Mouse (Mus musculus): ENCODE data around the gene Slc39a11.

The Slc39a11 gene

DNA sequence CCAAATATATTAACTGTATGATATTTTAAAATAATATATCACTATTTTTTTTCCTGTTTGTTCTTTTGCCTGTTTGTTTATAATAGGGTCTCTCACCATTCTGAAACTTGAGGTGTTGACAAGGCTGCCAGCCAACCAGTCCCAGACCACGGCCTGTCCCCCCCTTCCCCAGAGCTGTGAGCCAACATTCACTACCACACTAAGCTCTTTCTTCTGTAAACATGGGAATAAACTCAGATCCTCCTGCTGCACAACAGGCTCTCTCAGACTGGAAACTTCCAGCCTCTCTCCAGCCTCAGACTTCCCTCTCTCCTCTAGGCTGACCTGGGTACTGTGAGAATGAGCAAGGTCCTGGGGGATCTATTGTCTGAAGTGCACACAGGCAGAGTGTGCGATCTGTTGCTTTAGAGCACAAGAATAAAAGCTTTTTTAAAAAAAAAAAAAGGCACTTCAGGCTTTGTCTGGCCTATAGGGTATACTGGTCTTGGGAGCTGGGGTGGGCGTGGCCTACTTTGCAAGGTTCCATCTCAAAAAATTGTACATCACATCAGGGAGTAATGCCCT, 322.3 kb downstream of the Slc39a11 start:
- DNase-seq: no peak

DNA sequence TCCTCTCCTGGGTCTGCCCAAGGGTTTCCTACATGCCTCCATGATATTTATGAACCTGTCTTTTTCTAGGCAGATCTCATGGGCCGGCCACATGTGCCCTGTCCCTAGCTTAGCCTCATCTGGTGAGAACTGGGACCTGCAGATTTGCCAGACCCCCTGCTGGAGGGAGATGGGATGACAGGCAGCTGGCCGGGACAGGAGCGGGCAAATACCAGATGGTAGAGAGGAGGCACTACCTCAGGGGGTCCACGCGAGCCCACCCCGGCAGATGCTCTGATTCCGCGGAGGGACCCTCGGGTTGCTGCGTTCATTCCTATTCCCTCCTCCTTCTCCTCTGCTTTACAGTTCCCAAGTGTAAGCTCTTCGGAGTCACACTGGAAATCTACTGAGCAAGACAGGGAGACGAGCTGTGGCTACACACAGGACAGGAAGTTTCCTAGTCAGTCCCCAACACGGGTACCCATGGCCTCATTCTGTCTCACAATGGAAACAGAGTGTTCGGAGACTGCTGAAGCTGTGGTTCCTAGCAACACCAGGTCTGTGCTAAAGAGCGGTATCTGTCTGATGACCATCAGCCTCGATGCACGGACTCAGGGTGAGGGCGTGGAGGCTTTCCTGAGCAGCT, 323.4 kb downstream of the Slc39a11 start:
- peak; percentile 75 for DNase-seq

DNA sequence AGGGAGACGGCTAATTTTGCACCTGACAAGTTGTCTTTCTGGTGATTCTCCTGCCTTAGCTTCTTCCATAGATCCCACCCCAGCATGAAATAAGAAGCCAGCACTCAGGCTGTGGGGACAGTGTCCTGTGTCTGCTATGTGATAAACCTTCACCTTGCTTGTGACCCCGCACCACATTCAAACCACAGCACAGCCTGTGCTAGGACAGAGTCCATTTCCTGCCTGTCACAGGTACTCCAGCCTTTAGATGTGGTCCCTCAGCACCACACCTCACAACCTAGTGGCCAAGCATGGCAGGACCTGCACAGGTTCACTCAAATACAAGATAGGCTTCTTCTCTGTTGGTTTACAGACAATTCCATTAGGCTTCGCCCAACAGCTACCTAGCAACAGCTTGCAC, 328.3 kb downstream of the Slc39a11 start:
- DNase-seq: no peak

DNA sequence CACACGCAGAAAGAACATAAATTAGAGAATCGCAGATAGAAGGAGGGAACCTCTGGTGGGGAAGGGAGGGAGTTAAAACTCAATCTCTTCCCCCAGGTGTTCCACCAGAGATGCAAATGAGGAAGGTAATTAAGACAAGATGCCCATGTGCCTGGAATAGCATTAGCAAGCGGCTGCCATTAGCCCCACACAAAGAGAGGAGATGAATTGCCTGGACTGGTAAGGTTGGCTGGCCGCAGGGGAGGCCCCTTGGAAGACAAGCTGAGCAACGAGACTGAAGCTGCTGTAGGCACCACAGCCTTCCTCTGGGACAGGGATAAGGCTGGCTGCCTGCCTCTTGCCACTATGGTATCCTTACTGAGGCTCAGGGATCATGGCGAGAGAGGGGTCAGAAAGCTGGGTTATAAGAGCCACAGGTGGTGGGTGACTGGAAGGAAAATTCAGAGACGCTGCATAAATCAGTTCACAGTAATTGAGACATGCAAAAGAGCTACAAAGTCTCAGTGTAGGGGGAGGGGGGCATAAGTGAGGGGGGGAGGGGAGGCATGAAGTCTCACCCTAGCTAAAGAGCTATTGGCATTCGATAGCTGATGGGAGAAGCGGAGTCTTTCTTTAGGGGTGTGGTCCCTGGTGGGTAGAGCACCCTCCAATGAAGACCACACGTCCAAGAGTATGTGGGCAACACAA, 340.5 kb downstream of the Slc39a11 start:
- DNase-seq: no peak

GRCm38 (mm10) chr11:113308256-113308941, 341.5 kb downstream of the Slc39a11 start:
- DNase-seq: no peak

DNA sequence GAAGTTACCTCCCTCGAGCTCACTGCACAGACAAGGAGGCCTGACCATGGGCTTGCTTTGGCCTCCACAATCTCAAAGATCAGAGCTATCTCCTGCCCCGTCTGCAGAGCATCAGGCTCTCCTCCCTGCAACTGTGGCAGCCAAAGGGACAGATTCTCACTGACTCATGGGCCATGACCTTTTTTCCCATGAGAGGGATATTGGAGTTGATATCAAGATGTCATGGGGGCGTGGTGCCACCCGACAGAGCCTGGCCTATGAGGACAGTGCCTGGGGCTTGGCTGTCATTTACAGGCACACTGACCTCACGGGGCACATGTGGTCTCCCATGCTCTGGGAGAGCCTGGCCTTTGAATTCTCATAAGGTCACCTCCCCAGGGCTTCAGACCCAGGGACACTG, 346.7 kb downstream of the Slc39a11 start:
- peak; percentile 35 for DNase-seq

- DNase-seq: no peak
Measured at GRCm38 (mm10) chr11:113299492-113299891, 350.4 kb downstream of the Slc39a11 start.

GRCm38 (mm10) chr11:113297765-113298164, 352.1 kb downstream of the Slc39a11 start:
- DNase-seq: peak; percentile 86

DNA sequence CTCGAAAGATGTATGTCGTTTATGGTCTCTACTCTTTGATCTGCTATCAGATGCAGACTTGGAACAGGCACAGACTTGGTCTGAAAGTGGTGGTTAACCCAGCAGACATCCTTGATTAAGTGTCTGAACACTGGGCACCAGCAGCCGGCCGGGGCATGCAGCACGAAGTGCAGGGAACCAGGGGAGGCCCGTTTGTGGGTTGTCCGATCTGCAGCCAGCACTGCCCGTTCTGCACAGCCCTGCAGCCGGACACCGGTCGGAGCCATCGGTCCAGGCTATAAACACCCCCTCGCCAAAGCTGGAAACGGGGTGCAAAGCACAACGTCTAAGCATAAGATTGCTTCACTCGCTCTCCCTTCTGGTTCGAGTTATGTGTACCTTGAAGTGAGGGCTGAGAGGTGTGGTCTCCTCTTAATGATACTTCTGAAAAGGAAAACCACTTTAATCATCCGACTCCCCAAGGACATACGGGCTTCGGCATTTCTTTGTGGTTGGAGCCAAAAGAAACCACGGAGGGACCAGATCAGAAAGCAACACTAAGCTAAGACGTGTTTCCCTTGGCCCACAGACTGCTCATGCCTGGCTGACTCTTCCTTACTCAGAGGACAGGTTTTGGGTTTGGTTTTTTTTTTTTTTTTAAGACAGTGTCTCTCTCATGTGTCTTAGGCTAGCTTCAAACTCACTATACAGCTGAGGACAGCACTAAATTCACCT, 352.8 kb downstream of the Slc39a11 start:
- no peak for DNase-seq

- DNase-seq: peak; percentile 70
Measured at GRCm38 (mm10) chr11:113296162-113296561, 353.7 kb downstream of the Slc39a11 start.

DNA sequence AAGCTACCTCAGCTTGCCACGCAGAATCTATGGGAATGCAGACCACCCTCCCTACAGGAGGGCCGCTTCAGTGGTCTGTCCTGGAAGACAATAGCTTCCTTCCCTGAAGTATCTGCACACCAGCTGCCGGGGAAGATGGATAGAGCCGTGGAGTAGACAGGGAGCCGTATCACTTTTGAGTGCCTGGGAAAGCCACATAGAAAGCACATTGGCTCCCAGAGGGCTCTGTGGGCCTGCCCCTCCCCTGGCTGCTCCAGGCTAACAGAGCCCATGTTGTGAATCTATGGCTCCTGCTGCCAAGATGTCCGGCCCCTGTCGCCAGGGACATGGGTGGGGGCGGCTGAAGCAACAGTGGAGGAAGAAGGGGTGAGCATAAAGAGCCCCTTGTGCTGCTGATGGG, 355.4 kb downstream of the Slc39a11 start:
- no peak for DNase-seq

GRCm38 (mm10) chr11:113292906-113293614, 356.8 kb downstream of the Slc39a11 start:
- DNase-seq: no peak

- no peak for DNase-seq
Measured at GRCm38 (mm10) chr11:113291781-113292714, 357.8 kb downstream of the Slc39a11 start.

- DNase-seq: no peak
Measured at GRCm38 (mm10) chr11:113290911-113291310, 359.0 kb downstream of the Slc39a11 start.

DNA sequence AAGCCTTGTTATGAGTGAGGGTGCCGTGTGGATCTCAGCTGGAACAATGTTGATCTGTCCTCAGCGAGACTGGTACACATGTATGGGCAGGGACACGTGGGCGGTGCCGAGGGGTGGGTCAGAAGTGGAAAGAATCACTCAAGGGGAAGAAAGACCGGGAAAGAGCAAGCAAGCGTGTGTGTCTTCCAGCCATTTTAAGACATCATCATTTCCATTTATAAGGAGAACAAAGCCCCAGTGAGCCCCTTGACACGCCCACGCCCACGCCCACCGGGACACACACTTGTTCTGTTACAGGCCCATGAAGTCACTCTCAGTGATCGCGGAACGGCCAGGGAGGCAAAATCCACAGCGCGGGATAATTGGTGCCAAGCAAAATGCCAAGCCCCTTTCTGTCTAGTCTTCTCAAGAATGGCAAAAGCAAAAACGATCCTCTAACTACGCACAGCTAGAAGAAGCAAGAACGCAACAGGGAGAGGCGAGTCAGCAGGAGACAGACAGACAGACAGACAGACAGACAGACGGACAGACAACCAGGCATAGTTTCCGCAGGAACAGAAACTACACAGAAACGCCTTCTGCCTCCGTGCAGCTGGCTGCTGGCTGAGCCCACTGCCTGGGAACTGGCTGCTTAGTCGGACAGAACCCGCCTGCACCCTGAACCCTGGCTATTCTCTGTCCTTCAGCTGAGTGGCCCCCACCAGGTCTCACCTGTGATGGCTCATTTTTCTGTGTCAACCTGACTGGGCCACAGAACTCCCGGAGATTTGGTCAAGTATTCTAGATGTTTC, 364.7 kb downstream of the Slc39a11 start:
- DNase-seq: no peak

DNA sequence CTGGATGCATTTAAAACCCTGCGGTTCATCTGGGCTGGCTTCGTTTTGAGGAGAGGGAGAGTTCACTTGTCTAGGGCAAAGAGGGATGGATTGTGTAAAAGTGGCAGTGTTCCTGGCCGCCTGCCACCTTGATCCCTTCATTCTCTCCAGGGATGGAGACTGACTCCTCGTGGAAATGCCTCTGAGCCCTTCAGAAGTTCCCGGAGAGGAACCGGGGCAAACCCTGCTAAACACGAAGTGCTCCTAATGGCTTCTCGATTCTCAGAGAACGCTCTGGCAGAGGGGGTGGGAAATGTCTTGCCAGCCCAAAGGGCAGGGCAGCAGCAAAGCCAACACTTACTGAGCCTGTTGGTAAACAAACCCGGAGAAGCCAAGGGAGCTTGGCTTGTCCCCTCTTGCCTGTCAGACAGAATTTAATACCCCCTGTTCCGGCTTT, 366.5 kb downstream of the Slc39a11 start:
- DNase-seq: peak; percentile 55

GRCm38 (mm10) chr11:113278238-113278637, 371.6 kb downstream of the Slc39a11 start:
- DNase-seq: no peak

- no peak for DNase-seq
Measured at GRCm38 (mm10) chr11:113277034-113277612, 372.8 kb downstream of the Slc39a11 start.

GRCm38 (mm10) chr11:113276518-113276917, 373.4 kb downstream of the Slc39a11 start:
- no peak for DNase-seq

- no peak for DNase-seq
Measured at GRCm38 (mm10) chr11:113274037-113274436, 375.8 kb downstream of the Slc39a11 start.
